Mouse (Mus musculus) embryo, embryonic 10.5 days (tissue): ENCODE results near the gene Fam25c.
A peak's percentile ranks its signal among the peaks of the same experiment; 100 is the strongest.
"Not testable (repeated sequence)": the region's sequence is repeated elsewhere in the genome, so short reads cannot be mapped to it uniquely, and the experiment has no call there.

Experiments
- DNase-seq: peaks from one replicate; pipeline ENCODE4 v3.0.0-alpha.2; 2015; ENCODE audit warnings: low spot score

Fam25c gene

GRCm38 (mm10) chr14:34355301-34355700 is at the start of gene Fam25c:
Gene Fam25c, minus strand, starts transcription at chr14:34355433.
- DNase-seq, result no peak

- no peak for DNase-seq
Observed at GRCm38 (mm10) chr14:34403424-34403823, 48.2 kb upstream of the Fam25c start.

GRCm38 (mm10) chr14:34402871-34403270 is 47.6 kb upstream of the Fam25c start:
- DNase-seq, result no peak

DNA sequence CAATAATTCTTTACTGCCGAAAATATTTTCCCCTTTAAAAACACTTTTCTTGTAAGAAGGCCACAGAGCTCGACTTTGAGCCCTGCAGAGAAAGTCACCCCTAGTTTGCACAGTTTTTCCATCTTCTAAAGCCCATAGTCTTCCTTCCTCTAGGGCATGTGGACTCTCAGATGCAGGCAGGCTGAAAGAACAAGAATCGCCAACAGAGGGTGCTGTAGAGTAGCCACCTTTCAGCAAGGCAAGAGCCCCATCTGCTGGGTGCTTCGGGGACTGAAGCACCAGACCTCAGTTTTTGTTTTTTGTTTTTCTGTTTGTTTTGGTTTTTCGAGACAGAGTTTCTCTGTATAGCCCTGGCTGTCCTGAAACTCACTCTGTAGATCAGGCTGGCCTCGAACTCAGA is 45.9 kb upstream of the Fam25c start:
- DNase-seq, result peak; percentile 83

DNA sequence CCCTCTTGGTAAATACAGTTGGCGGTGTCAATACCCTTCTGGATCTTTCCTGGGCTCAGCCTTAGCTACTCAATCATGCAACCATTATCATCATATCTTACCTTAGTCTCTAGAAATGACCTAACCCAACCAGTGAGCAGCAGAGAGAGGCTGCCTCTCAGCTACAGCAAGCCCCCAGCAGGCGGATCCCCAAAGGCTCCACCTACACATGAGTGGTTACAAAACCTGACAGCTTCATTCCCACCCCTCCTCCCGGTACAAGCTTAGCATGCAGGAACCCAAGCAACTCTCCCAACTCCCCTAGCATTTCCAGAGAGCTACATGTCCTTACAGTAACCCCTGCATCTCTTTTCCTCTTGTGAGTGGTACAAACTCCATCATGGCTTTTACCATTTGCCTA is 44.8 kb upstream of the Fam25c start:
- DNase-seq, result no peak

GRCm38 (mm10) chr14:34399301-34399700 is 44.1 kb upstream of the Fam25c start:
- no peak for DNase-seq

DNA sequence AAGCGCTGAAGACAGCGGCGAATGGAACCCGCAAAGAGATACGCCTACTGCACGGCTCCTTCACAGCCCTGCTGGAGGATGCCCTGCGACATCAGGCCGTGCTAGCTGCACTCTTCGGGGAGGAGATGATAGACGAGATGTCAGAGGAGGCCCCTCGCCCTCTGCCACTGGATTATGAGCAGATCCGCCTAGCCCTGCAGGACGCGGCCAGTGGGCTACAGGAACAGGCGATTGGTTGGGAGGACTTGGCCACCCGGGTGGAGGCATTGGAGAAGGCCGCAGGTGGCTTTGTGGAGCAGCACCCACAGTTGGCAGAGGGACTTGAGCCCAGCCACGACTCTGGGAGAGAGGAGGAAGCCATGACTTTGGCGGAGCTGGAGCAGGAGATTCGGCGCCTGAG is 43.7 kb upstream of the Fam25c start:
- no peak for DNase-seq

GRCm38 (mm10) chr14:34397871-34398270 is 42.6 kb upstream of the Fam25c start:
- DNase-seq, result no peak

DNA sequence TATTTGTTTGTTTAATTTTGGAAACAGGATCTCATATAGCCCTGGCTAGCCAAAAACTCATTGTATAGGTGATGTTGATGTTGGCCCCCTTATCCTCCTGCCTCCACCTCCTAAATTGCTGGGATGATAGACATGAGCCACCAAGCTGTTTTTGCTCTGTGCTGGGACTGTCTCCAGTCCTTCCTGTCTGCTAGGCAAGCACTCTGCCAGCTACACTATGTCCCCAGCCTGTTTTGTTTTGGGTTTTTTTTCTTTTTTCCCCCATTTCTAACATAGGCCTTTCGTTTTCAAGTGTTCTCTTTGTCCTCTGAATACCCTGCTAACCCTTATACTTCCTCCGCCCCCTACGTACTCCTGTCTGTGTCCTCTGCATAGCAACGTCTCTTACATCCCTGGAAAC is 38.1 kb upstream of the Fam25c start:
- DNase-seq, result no peak

DNA sequence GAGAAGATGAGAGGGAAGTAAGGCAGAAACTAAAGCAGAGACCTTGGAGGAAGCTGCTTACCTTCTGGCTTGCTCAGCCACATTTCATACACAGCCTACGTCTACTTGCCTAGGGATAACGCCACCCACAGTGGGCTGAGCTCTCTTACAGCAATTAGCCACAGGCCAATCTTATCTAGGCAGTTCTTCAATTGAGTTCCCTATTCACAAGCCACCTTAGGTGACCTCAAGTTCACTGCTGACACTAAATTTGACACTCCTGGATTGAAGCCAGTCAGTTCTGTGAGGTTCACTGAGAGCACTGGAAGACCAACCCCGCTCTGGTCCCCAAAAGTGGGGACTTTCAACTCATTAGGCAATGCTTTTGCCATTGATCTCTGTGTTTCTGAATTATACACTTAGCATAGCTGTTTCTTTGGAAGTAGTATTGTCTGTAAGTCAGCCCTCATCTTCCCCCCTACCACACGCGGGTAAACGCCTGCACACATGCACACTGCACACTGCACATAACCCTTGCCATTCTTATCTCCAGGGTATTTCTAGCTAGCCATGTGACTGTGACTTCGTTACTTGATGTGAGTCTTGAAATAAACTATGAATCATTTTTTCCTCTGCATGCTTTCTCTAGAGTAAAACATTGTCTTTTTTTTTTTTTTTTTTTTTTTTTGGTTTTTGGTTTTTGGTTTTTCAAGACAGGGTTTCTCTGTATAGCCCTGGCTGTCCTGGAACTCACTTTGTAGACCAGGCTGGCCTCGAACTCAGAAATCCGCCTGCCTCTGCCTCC is 27.9 kb upstream of the Fam25c start:
- no peak for DNase-seq

DNA sequence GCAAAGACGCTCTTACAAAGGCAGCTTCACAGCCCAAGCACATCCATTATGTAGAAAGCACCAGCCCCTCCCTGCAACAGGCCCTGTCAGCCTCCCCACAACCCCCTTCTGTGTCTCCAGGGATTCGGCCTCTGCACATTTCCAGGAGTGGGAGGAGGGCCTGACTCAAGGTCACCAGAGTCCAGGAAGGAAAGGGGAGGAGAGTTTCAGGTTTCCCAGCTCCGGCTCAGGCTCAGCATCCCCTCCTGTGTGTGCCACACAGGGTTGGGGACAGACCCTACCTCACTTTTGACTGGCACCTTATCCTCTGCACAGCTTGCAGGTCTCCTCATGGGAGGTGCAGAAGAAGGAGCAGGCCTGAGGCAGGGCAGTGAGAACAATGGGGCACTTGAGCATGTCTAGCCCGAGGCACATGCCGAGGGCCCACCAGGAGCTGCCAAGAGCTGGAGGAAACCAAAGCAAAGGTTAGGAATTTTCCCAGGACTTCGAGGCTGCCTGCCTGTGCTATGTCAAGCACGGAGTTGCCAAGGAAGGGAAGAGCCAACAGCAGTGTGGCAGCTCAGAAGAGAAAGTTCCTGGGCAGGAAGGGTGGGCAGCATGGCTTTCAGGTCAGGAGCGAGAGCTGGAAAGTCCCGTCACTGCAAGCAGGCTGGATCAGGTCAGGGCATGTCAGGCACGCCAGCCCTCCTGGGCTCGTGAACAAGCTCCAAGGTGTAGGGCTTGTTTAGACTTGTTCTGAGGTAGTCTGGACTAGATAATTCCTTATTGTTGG is 23.5 kb upstream of the Fam25c start:
- peak; percentile 77 for DNase-seq

DNA sequence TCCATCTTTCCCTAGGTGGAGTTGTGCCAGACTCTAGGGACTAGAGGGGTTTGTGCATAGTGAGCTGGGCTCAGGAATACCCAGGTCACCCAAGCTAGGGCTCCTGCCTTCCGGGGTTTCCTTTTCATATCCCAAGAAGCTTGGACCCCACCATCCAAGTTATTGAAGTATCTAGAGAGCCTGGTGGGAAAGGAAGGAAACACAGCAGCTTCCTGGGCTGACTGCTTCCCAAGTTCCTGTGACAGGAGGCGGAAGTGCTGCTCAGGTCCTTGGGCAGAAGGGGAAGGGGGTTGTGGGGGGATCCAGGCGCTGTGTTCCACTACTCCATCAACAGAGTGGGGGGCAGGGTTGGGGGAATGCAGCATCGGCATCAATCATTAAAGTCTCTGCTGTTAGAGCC is 21.9 kb upstream of the Fam25c start:
- DNase-seq, result no peak

- no peak for DNase-seq
Observed at GRCm38 (mm10) chr14:34375941-34376340, 20.7 kb upstream of the Fam25c start.

- no peak for DNase-seq
Observed at GRCm38 (mm10) chr14:34375415-34375904, 20.2 kb upstream of the Fam25c start, which contains the start of gene Mmrn2. Gene Mmrn2, plus strand, starts transcription at chr14:34375465.

- DNase-seq, result peak; percentile 44
Observed at GRCm38 (mm10) chr14:34374577-34374976, 19.3 kb upstream of the Fam25c start, which contains the start of gene Sncg. Gene Sncg, minus strand, starts transcription at chr14:34374789.

DNA sequence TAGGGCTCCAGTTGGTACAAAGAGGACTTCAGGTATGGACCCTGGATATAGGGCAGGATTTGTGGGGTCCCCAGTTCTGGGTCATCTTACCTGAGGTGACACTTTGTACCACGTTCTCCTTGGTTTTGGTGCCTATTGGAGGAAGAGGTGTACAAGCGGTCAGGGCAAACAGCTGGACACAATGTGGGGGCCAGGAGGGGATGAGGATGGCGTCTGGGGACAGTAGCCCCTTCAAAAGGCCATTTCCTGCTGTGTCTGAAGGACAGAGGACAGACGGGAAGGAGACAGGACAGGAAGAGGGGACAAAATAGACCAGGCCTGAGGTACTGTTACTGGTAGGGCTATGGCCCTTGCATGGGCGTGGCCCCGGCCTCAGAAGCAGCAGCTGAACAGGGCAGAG is 18.3 kb upstream of the Fam25c start:
- DNase-seq, result no peak

DNA sequence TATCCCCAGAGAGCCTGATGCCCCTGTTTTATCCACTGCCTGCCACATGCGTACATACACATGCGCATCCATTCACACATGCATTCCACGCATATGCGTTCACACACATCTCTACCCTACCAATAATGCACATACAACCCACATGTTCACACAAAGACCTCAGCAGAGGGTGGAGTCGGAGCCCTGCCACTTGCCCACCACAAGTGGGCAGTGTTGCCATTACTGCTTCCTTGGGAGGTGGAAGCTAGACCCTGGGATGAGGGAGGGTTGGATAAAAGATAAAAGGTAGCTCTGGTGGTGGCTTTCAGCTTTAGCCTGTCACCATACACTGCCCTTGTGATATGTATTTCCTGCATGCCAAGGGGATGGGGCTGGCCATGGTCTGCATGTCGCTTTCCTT is 17.4 kb upstream of the Fam25c start:
- DNase-seq, result peak; percentile 64

GRCm38 (mm10) chr14:34371763-34372162 is 16.5 kb upstream of the Fam25c start:
- no peak for DNase-seq

DNA sequence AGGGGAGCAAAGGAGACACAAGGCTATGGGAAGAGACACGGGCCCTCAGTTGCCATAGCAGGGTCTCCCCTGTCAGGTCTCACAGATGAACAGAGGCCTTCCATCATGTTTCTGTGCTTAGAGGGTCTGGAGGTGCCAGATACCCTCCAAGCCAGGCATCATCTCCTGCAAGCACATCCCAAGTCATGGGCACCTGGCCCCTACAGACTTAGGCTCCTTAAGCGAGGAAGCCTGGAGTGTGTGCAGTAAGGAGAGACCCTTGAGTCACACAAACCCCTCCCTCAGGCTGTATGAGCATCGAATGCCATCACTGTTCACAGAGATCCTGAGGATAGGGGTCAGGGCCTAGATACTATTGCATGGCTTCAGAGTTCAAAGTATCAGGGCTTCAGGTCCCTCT is 15.7 kb upstream of the Fam25c start:
- no peak for DNase-seq

DNA sequence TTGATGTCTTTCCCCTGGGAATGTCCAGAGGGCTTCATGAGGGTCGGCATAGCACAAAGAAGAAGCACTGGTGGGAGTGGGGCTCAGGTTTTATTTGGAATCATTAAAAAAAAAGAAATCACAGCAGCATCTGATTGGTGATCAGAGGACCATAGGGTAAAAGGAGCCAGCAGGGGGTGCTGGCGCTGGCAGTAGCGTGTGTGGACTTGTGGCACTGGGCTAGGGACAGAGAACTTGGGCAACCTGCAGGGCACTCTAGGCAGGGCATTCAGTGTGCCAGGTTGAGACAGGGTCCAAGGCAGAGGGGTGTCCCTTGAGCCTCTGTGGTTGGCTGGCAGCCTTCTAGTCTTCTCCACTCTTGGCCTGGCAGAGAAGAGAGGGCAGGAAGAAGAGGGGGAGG is 15.0 kb upstream of the Fam25c start:
- DNase-seq, result no peak

- DNase-seq, result no peak
Observed at GRCm38 (mm10) chr14:34365147-34365507, 9.9 kb upstream of the Fam25c start.

DNA sequence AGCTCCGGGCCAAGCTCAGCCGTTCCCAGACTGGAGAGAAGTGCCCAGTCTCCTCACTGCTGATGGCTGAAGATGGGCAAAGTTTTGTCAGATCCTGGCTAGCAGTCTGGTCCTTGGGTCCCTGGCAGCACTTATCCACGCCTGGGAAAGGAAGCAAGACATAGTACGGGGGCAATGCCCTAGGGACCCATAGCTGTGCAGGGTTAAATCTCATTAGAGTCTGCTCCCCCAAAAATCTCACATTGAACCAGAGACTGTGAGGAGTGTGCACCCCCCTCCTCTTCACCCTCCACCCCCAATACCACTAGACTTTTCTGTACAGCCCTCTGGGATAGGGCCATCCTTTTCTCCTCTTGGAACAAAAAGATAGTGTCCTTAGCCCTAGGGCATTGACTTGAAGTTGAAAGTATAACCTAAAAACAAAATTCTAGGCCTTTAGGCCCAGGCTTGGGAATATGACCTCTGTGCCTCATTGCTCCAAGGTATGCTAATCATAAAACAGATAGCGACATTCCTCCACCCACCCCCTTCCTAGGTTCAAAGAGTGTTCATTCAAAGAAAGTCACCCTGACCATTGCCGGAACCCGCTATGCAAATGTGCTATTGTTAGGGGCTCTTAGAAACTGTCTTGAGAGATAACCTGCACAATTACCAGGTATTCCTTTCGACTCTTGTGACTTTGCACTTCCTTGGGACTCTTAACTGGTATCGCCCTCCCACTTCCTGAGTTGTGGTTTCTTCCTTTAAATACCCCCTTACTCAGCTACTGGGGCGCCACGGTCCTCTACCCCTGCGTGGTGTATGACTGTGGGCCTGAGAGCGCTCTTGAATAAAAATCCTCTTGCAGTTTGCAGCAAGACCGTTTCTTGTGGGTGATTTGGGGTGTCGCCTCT is 9.3 kb upstream of the Fam25c start:
- not testable (repeated sequence) for DNase-seq
